Comparison of ENCODE assay signal across 8 mouse cellular contexts in genomic region chr3:50905274-50905992, GRCm38 (mm10).
A peak's percentile ranks its signal among the peaks of the same experiment; 100 is the strongest.
DNase-seq lines count a peak whose midpoint lies in the region; ATAC-seq lines count a peak whose summit lies in the region.

No protein-coding gene starts in this region.

- WGBS in hindbrain, embryonic 11.5 days, result 11% methylated on average over 16 of the region's 16 CpGs
- whole genome bisulfite sequencing in limb, embryonic 10.5 days, result 13% methylated on average over 16 of the region's 16 CpGs
- WGBS in midbrain, embryonic 16.5 days, result 7% methylated on average over 16 of the region's 16 CpGs

- H3K9ac ChIP-seq in hindbrain, embryonic 11.5 days (ENCODE audit: low read depth, low read length), result no peak overlapping the region
- H3K9ac ChIP-seq in midbrain, embryonic 16.5 days (ENCODE audit: low read depth, low read length), result peak overlapping the region; percentile 28; the same call in 1 of the 2 replicates

- no peaks in the 10 kb centered on the region for H3K9me3 ChIP-seq in hindbrain, embryonic 11.5 days (ENCODE audit: control insufficient read depth, low read length)
- no peaks in the 10 kb centered on the region for H3K9me3 ChIP-seq in limb, embryonic 10.5 days (replicated peaks)
- H3K9me3 ChIP-seq in midbrain, embryonic 16.5 days (replicated peaks; ENCODE audit: control insufficient read depth, low read length, poor library complexity, severe bottlenecking), result no peaks in the 10 kb centered on the region

- ATAC-seq in hindbrain, embryonic 11.5 days (ENCODE audit: low FRiP score), result peak; percentile 50
- peak; percentile 54 for ATAC-seq in midbrain, embryonic 16.5 days
- no peak for ATAC-seq in megakaryocyte-erythroid progenitor cell, adult 5-6 weeks (replicated peaks; ENCODE audit: low FRiP score, low TSS enrichment, poor library complexity, severe bottlenecking)

- DNase-seq in urinary bladder, postnatal 14 days (ENCODE audit: low spot score), result peak; percentile 26
- DNase-seq in urinary bladder, postnatal 4 days (ENCODE audit: low spot score in 2 of 2), result no peak
- peak; percentile 44 for DNase-seq in hindbrain, embryonic 11.5 days (ENCODE audit: low spot score)
- peak; percentile 52 for DNase-seq in limb, embryonic 10.5 days (ENCODE audit: low spot score)
- no peak for DNase-seq in left cerebral cortex, adult 9 months (ENCODE audit: low spot score in 2 of 2)
- no peak for DNase-seq in layer of hippocampus, postnatal 36 days

- H3K27me3 ChIP-seq in hindbrain, embryonic 11.5 days (ENCODE audit: control insufficient read depth, insufficient read depth, low read length), result no peaks in the 10 kb centered on the region
- no peaks in the 10 kb centered on the region for H3K27me3 ChIP-seq in limb, embryonic 10.5 days (ENCODE audit: low read depth, poor library complexity, severe bottlenecking)
- no peaks in the 10 kb centered on the region for H3K27me3 ChIP-seq in midbrain, embryonic 16.5 days (ENCODE audit: control insufficient read depth, insufficient read depth, low read depth, low read length)

- peak overlapping the region; percentile 28 for H3K4me2 ChIP-seq in hindbrain, embryonic 11.5 days (replicated peaks; ENCODE audit: low read depth, low read length)
- H3K4me2 ChIP-seq in midbrain, embryonic 16.5 days (ENCODE audit: low read length), result peak overlapping the region; percentile 44

- H3K36me3 ChIP-seq in hindbrain, embryonic 11.5 days (ENCODE audit: control insufficient read depth, insufficient read depth, low read length), result no peaks in the 10 kb centered on the region
- H3K36me3 ChIP-seq in limb, embryonic 10.5 days, result no peaks in the 10 kb centered on the region
- no peaks in the 10 kb centered on the region for H3K36me3 ChIP-seq in midbrain, embryonic 16.5 days (ENCODE audit: control insufficient read depth, insufficient read depth, low read length)

- H3K27ac ChIP-seq in hindbrain, embryonic 11.5 days (ENCODE audit: low read depth, low read length), result no peak overlapping the region
- H3K27ac ChIP-seq in limb, embryonic 10.5 days, result peak overlapping the region; percentile 81
- H3K27ac ChIP-seq in midbrain, embryonic 16.5 days (ENCODE audit: low read length), result peak overlapping the region; percentile 79

- H3K4me3 ChIP-seq in hindbrain, embryonic 11.5 days (ENCODE audit: low read depth, low read length), result no peak overlapping the region
- H3K4me3 ChIP-seq in limb, embryonic 10.5 days, result peak overlapping the region; percentile 43
- H3K4me3 ChIP-seq in midbrain, embryonic 16.5 days (ENCODE audit: low read depth, low read length), result peak overlapping the region; percentile 19; the same call in 1 of the 2 replicates

- 0 out of 2 replicates have a peak, but pooled peaks cover 3% of the 10 kb centered on the region for H3K4me1 ChIP-seq in hindbrain, embryonic 11.5 days (replicated peaks; ENCODE audit: control insufficient read depth, insufficient read depth, low read length)
- H3K4me1 ChIP-seq in limb, embryonic 10.5 days, result peaks cover 30% of the 10 kb centered on the region
- peaks cover 22% of the 10 kb centered on the region for H3K4me1 ChIP-seq in midbrain, embryonic 16.5 days (ENCODE audit: control insufficient read depth, insufficient read depth, low read length)

Comparison
In these comparisons a context has a peak if more than half of its experiments do, and no peak if none do; other contexts are left out.
1. DNase-seq: peak in urinary bladder, postnatal 14 days (single experiment), hindbrain, embryonic 11.5 days (single experiment) and limb, embryonic 10.5 days (single experiment); none in urinary bladder, postnatal 4 days (0 of 2), left cerebral cortex, adult 9 months (0 of 2) and layer of hippocampus, postnatal 36 days (0 of 2).